Mouse (Mus musculus): Measurements from ENCODE around the gene Nup98.

GRCm38 (mm10) chr7:102116579-102117331, 93.2 kb downstream of the Nup98 start, which contains the start of gene Chrna10:
- no peak for TF ChIP-seq POLR2A (IDR thresholded peaks at IDR 0.05; ENCODE audit: borderline replicate concordance, extremely low read depth, low read depth, low read length)
- no peak for TF ChIP-seq CTCF (IDR thresholded peaks at IDR 0.05; ENCODE audit: insufficient read depth, low read length)
